Mouse (Mus musculus) liver, embryonic 16.5 days (tissue): Measurements from ENCODE around the gene Os9. TPM values are rescaled to one million over a fixed set of nuclear protein-coding genes. Genes with fewer than 3 reads are reported as not detected.
A peak's percentile ranks its signal among the peaks of the same experiment; 100 is the strongest.

Source experiments
- ATAC-seq: fragments of 200-750 bp; cut with Nextera tagmentation; 2 replicates; pipeline ENCODE4 v1.8.0; 2017; ENCODE audit warnings: low read depth, mild to moderate bottlenecking, moderate number of reproducible peaks, moderate library complexity
- H3K27ac ChIP-seq: fragments of 300-500 bp; sonication (generic); 2 replicates; pipeline ENCODE4 v1.5.1; 2014; ENCODE audit warnings: mild to moderate bottlenecking, low read length
- H3K27me3 ChIP-seq: fragments of 300-500 bp; sonication (generic); 2 replicates; pipeline ENCODE4 v1.6.1; 2014; ENCODE audit warnings: low read depth, low read length, mixed read lengths; ENCODE audit not compliant: control insufficient read depth, insufficient read depth
- H3K36me3 ChIP-seq: fragments of 300-500 bp; sonication (generic); 2 replicates; pipeline ENCODE4 v1.6.1; 2014; ENCODE audit warnings: mild to moderate bottlenecking; ENCODE audit not compliant: control insufficient read depth, insufficient read depth
- H3K4me1 ChIP-seq: fragments of 300-500 bp; sonication (generic); 2 replicates; pipeline ENCODE4 v1.6.1; 2014; ENCODE audit warnings: low read depth, low read length, mixed read lengths; ENCODE audit not compliant: control insufficient read depth
- H3K4me2 ChIP-seq: fragments of 300-500 bp; sonication (generic); 2 replicates; pipeline ENCODE4 v1.6.1; 2014; ENCODE audit warnings: low read depth, low read length, mixed read lengths
- H3K4me3 ChIP-seq: fragments of 300-500 bp; sonication (generic); 2 replicates; pipeline ENCODE4 v1.5.1; 2014; ENCODE audit warnings: low read depth, mild to moderate bottlenecking, low read length
- H3K9ac ChIP-seq: fragments of 300-500 bp; sonication (generic); 2 replicates; pipeline ENCODE4 v1.6.1; 2014; ENCODE audit warnings: low read depth, low read length
- H3K9me3 ChIP-seq: fragments of 300-500 bp; sonication (generic); replicated peaks from 2 replicates; pipeline ENCODE4 v1.6.1; 2016; ENCODE audit warnings: low read length; ENCODE audit not compliant: control insufficient read depth
- WGBS: fragments of 180-500 bp; shearing (Covaris S2); extraction: QIAGEN DNeasy Blood & Tissue Kit; methylation state at CpG from one replicate; pipeline ENCODE4 v1.1.7; 2014; ENCODE audit not compliant: insufficient replicate concordance; 5-methylcytosine and 5-hydroxymethylcytosine counted together
- polyA plus RNA-seq: library from polyadenylated mRNA; unstranded; fragments of >200 nt; fragmentation: Nextera tagmentation; extraction: Ambion mirVana; gene quantifications from 2 replicates; pipeline ENCODE4 v1.2.1, GENCODE M21; 2015

Gene Os9
- 58.9 and 65.6 TPM in 2 replicates for polyA plus RNA-seq

- Histone ChIP-seq H3K4me1 (peaks cover 36% of the 10 kb centered on the region), H3K36me3 (peaks cover 21% of the 10 kb centered on the region), H3K9ac (peak within 1 kb of the TSS; percentile 84), H3K27ac (peak within 1 kb of the TSS; percentile 92), H3K4me3 (peak within 1 kb of the TSS; percentile 83), H3K4me2 (peak within 1 kb of the TSS; percentile 95), H3K9me3 (no peaks in the 10 kb centered on the region), H3K27me3 (no peaks in the 10 kb centered on the region)
- ATAC-seq: peak; percentile 97
- 0% methylated on average over 19 of the region's 19 CpGs for WGBS
Measured at GRCm38 (mm10) chr10:127121066-127121477, at the start of gene Os9. TSS of gene Os9 (minus strand) at chr10:127121131.

- no peak overlapping the region for H3K9ac ChIP-seq
- no peak for ATAC-seq
- H3K36me3 ChIP-seq: peaks cover 4% of the 10 kb centered on the region; the same call in 1 of the 2 replicates
- WGBS: 11% methylated on average over 22 of the region's 22 CpGs
- peak overlapping the region; percentile 74 for H3K4me2 ChIP-seq
- peaks cover 39% of the 10 kb centered on the region for H3K4me1 ChIP-seq
- no peak overlapping the region for H3K27ac ChIP-seq
- H3K27me3 ChIP-seq: peaks cover 30% of the 10 kb centered on the region
- H3K9me3 ChIP-seq: no peaks in the 10 kb centered on the region
- H3K4me3 ChIP-seq: peak overlapping the region; percentile 51
Measured at GRCm38 (mm10) chr10:127170002-127170401, 49.1 kb upstream of the Os9 start.

GRCm38 (mm10) chr10:127167614-127168192, 46.8 kb upstream of the Os9 start:
- WGBS: 45% methylated on average over 10 of the region's 10 CpGs
- Histone ChIP-seq H3K27me3 (peaks cover 32% of the 10 kb centered on the region), H3K4me1 (peaks cover 44% of the 10 kb centered on the region), H3K36me3 (peaks cover 4% of the 10 kb centered on the region; the same call in 1 of the 2 replicates), H3K27ac (peak overlapping the region; percentile 70), H3K9me3 (no peaks in the 10 kb centered on the region), H3K4me2 (peak overlapping the region; percentile 98), H3K4me3 (peak overlapping the region; percentile 18; the same call in 1 of the 2 replicates), H3K9ac (0 out of 2 replicates have a peak overlapping the region, but pooled peaks have one; percentile 11)
- ATAC-seq: peak; percentile 37

GRCm38 (mm10) chr10:127166771-127167613, 46.1 kb upstream of the Os9 start:
- Histone ChIP-seq H3K9me3 (no peaks in the 10 kb centered on the region), H3K27ac (peak overlapping the region; percentile 87), H3K27me3 (peaks cover 32% of the 10 kb centered on the region), H3K36me3 (peaks cover 4% of the 10 kb centered on the region; the same call in 1 of the 2 replicates), H3K4me3 (peak overlapping the region; percentile 69), H3K9ac (peak overlapping the region; percentile 81), H3K4me1 (peaks cover 44% of the 10 kb centered on the region), H3K4me2 (peak overlapping the region; percentile 98)
- WGBS: 21% methylated on average over 15 of the region's 15 CpGs
- no peak for ATAC-seq

GRCm38 (mm10) chr10:127166404-127166715, 45.4 kb upstream of the Os9 start:
- Histone ChIP-seq H3K4me2 (peak overlapping the region; percentile 98), H3K4me1 (peaks cover 44% of the 10 kb centered on the region), H3K4me3 (peak overlapping the region; percentile 69), H3K27me3 (peaks cover 32% of the 10 kb centered on the region), H3K9ac (peak overlapping the region; percentile 81), H3K36me3 (no peaks in the 10 kb centered on the region), H3K27ac (peak overlapping the region; percentile 87), H3K9me3 (no peaks in the 10 kb centered on the region)
- no peak for ATAC-seq
- WGBS: 10% methylated on average over 11 of the region's 11 CpGs

- Histone ChIP-seq H3K27ac (peak overlapping the region; percentile 87), H3K36me3 (no peaks in the 10 kb centered on the region), H3K9me3 (no peaks in the 10 kb centered on the region), H3K27me3 (peaks cover 32% of the 10 kb centered on the region), H3K4me2 (peak overlapping the region; percentile 98), H3K9ac (peak overlapping the region; percentile 81), H3K4me3 (peak overlapping the region; percentile 69), H3K4me1 (peaks cover 40% of the 10 kb centered on the region)
- ATAC-seq: peak; percentile 55
- under 1% methylated on average over 56 of the region's 56 CpGs for WGBS
Measured at GRCm38 (mm10) chr10:127165654-127166403, 44.9 kb upstream of the Os9 start.

GRCm38 (mm10) chr10:127165354-127165653, 44.4 kb upstream of the Os9 start:
- peaks cover 35% of the 10 kb centered on the region for H3K4me1 ChIP-seq
- H3K27ac ChIP-seq: peak overlapping the region; percentile 87
- peak overlapping the region; percentile 98 for H3K4me2 ChIP-seq
- no peaks in the 10 kb centered on the region for H3K36me3 ChIP-seq
- H3K9ac ChIP-seq: peak overlapping the region; percentile 81
- peak overlapping the region; percentile 69 for H3K4me3 ChIP-seq
- H3K27me3 ChIP-seq: peaks cover 31% of the 10 kb centered on the region
- WGBS: under 1% methylated on average over 42 of the region's 42 CpGs
- ATAC-seq: peak; percentile 16
- H3K9me3 ChIP-seq: no peaks in the 10 kb centered on the region

GRCm38 (mm10) chr10:127164631-127165353, 43.9 kb upstream of the Os9 start, which contains the start of gene B4galnt1:
TSS of gene B4galnt1 (plus strand) at chr10:127165225.
- no peaks in the 10 kb centered on the region for H3K9me3 ChIP-seq
- peak; percentile 81 for ATAC-seq
- peak within 1 kb of the TSS; percentile 87 for H3K27ac ChIP-seq
- H3K4me2 ChIP-seq: peak within 1 kb of the TSS; percentile 98
- H3K4me1 ChIP-seq: peaks cover 30% of the 10 kb centered on the region
- peak within 1 kb of the TSS; percentile 81 for H3K9ac ChIP-seq
- H3K36me3 ChIP-seq: no peaks in the 10 kb centered on the region
- H3K4me3 ChIP-seq: peak within 1 kb of the TSS; percentile 69
- 2% methylated on average over 52 of the region's 52 CpGs for WGBS
- H3K27me3 ChIP-seq: peaks cover 26% of the 10 kb centered on the region
